Mouse (Mus musculus): ENCODE data around the gene Spats2. TPM values are rescaled to one million over a fixed set of nuclear protein-coding genes. Genes with fewer than 3 reads are reported as not detected.
A peak's percentile ranks its signal among the peaks of the same experiment; 100 is the strongest.
"Not testable (repeated sequence)": the region's sequence is repeated elsewhere in the genome, so short reads cannot be mapped to it uniquely, and the experiment has no call there.

Gene Spats2
- polyA plus RNA-seq, 1 experiment from 2014 or later = 7.7 TPM

- Histone ChIP-seq H3K4me1 (replicated peaks) (peaks cover 30% of the 10 kb centered on the region), H3K4me2 (peak within 1 kb of the TSS; percentile 83), H3K27ac (replicated peaks) (peak within 1 kb of the TSS; percentile 97), H3K27me3 (no peaks in the 10 kb centered on the region), H3K36me3 (replicated peaks) (peaks cover 16% of the 10 kb centered on the region), H3K9me3 (replicated peaks) (no peaks in the 10 kb centered on the region), H3K4me3 (replicated peaks) (peak within 1 kb of the TSS; percentile 84), H3K9ac (peak within 1 kb of the TSS; percentile 73)
- WGBS (ENCODE audit: insufficient replicate concordance) = under 1% methylated on average over 52 of the region's 52 CpGs
- peak; percentile 88 for ATAC-seq (ENCODE audit: insufficient read depth)
Observed at GRCm38 (mm10) chr15:99251626-99252380, 126.1 kb downstream of the Spats2 start, which contains the start of gene Mcrs1. TSS of gene Mcrs1 (minus strand) at chr15:99251961.

DNA sequence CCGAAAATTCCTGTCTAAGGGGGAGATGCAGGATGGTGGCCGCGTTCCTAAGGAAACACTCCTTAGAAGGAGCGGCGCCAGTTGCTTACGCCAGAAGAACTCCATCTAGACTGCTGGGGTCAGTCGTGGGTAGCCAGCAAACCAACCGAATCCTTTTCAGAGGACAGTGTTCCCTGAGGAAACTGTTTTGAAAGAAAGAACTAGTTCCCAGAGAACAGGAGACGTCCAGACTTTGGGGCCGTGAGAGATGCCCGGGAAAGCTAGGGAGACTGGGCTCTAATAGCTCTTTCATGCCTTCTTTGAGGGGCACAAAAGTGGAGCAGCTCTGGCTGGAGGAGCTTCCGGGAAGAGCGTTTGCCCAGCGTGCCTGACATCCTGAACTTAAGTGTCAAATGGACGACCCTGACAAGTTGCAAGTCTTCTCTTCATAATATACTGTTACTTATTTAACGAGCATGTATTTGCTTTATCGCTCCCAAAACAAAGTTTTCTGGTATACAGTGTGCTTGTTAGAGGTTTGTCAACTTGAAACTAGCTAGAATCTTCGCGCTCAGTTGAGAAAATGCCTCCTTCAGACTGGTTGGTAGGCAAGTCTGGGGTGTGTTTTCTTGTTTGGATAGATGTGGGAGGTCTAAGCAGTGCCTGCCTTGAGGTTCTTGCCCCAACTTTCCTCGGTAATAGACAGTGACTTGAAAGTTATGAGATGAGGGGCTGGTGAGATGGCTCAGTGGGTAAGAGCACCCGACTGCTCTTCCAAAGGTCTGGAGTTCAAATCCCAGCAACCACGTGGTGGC, 126.9 kb downstream of the Spats2 start:
- ATAC-seq (ENCODE audit: insufficient read depth) = peak; percentile 10
- peaks cover 30% of the 10 kb centered on the region for H3K4me1 ChIP-seq (replicated peaks)
- peak overlapping the region; percentile 73 for H3K9ac ChIP-seq
- 3% methylated on average over 22 of the region's 22 CpGs for WGBS (ENCODE audit: insufficient replicate concordance)
- peak overlapping the region; percentile 84 for H3K4me3 ChIP-seq (replicated peaks)
- no peaks in the 10 kb centered on the region for H3K9me3 ChIP-seq (replicated peaks)
- H3K27me3 ChIP-seq = no peaks in the 10 kb centered on the region
- peak overlapping the region; percentile 97 for H3K27ac ChIP-seq (replicated peaks)
- H3K4me2 ChIP-seq = peak overlapping the region; percentile 83
- peaks cover 8% of the 10 kb centered on the region; the same call in 1 of the 2 replicates for H3K36me3 ChIP-seq (replicated peaks)

DNA sequence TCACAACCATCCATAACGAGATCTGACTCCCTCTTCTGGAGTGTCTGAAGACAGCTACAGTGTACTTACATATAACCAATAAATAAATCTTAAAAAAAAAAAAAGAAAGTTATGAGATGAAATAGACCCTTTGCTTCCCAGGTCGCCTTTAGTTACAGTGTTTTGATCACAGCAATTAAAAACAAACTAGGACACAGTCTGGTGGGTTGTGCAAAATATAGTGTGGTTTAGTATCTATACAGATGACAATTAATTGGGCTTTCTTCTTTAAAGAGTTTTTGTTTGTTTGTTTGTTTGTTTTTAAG, 127.4 kb downstream of the Spats2 start:
- Histone ChIP-seq H3K4me3 (replicated peaks) (peak overlapping the region; percentile 84), H3K27ac (replicated peaks) (peak overlapping the region; percentile 97; the same call in 1 of the 2 replicates)
- 40% methylated on average over 2 of the region's 2 CpGs for WGBS (ENCODE audit: insufficient replicate concordance)

GRCm38 (mm10) chr15:99253772-99254171, 128.1 kb downstream of the Spats2 start:
- no peaks in the 10 kb centered on the region for H3K27me3 ChIP-seq
- ATAC-seq (ENCODE audit: insufficient read depth) = no peak
- H3K4me1 ChIP-seq (replicated peaks) = peaks cover 30% of the 10 kb centered on the region
- H3K9me3 ChIP-seq (replicated peaks) = no peaks in the 10 kb centered on the region
- H3K4me3 ChIP-seq (replicated peaks) = no peak overlapping the region
- no peak overlapping the region for H3K4me2 ChIP-seq
- no peak overlapping the region for H3K27ac ChIP-seq (replicated peaks)
- WGBS (ENCODE audit: insufficient replicate concordance) = 74% methylated on average over 6 of the region's 6 CpGs
- no peaks in the 10 kb centered on the region for H3K36me3 ChIP-seq (replicated peaks)
- H3K9ac ChIP-seq = no peak overlapping the region

More for the DNA sequence above, 127.4 kb downstream of the Spats2 start:
- H3K4me2 ChIP-seq = peak overlapping the region; percentile 83
- not testable (repeated sequence) for ATAC-seq (ENCODE audit: insufficient read depth); H3K9ac ChIP-seq; H3K36me3 ChIP-seq (replicated peaks); H3K9me3 ChIP-seq (replicated peaks); H3K27me3 ChIP-seq
- H3K4me1 ChIP-seq (replicated peaks) = peaks cover 30% of the 10 kb centered on the region

- Histone ChIP-seq H3K36me3 (replicated peaks) (no peaks in the 10 kb centered on the region), H3K4me2 (no peak overlapping the region), H3K27me3 (no peaks in the 10 kb centered on the region), H3K9ac (no peak overlapping the region), H3K9me3 (replicated peaks) (no peaks in the 10 kb centered on the region), H3K27ac (replicated peaks) (no peak overlapping the region), H3K4me1 (replicated peaks) (peaks cover 30% of the 10 kb centered on the region), H3K4me3 (replicated peaks) (no peak overlapping the region)
- 56% methylated on average over 2 of the region's 2 CpGs for WGBS (ENCODE audit: insufficient replicate concordance)
- ATAC-seq (ENCODE audit: insufficient read depth) = no peak
Observed at GRCm38 (mm10) chr15:99254477-99255005, 128.8 kb downstream of the Spats2 start.

DNA sequence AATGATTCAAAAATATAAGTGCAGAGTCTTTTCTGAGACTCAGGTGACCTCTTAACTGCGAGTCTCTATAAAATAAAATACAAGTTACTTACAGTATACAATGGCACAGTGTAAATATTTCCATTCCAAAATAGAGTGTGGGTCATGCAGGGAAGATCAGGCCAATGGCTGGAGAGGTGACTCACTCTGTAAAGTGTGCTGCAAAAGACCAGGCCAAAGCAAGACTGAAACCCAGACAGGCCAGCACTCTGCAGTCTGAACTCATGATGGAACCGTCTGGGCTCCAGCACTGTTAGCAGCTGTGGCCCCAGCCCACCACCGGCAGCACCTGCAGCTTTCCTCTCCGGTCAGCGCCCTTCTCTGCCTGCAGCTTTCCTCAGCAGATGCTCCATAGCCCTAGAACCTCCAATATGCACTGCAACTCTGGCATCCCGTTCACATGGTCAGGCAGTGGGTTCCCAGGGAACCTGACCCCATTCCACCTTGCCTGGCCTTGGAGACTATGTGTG, 129.6 kb downstream of the Spats2 start:
- Histone ChIP-seq H3K27me3 (no peaks in the 10 kb centered on the region), H3K9ac (no peak overlapping the region), H3K9me3 (replicated peaks) (no peaks in the 10 kb centered on the region), H3K4me2 (no peak overlapping the region), H3K4me3 (replicated peaks) (no peak overlapping the region), H3K4me1 (replicated peaks) (peaks cover 32% of the 10 kb centered on the region), H3K36me3 (replicated peaks) (no peaks in the 10 kb centered on the region), H3K27ac (replicated peaks) (no peak overlapping the region)
- WGBS (ENCODE audit: insufficient replicate concordance) = 74% methylated on average over 6 of the region's 6 CpGs
- no peak for ATAC-seq (ENCODE audit: insufficient read depth)

- no peak overlapping the region for H3K4me3 ChIP-seq (replicated peaks)
- H3K27ac ChIP-seq (replicated peaks) = no peak overlapping the region; the same call in 1 of the 2 replicates
- H3K27me3 ChIP-seq = no peaks in the 10 kb centered on the region
- no peaks in the 10 kb centered on the region for H3K9me3 ChIP-seq (replicated peaks)
- H3K9ac ChIP-seq = no peak overlapping the region
- no peaks in the 10 kb centered on the region for H3K36me3 ChIP-seq (replicated peaks)
- WGBS (ENCODE audit: insufficient replicate concordance) = 46% methylated on average over 8 of the region's 8 CpGs
- peak; percentile 50 for ATAC-seq (ENCODE audit: insufficient read depth)
- H3K4me1 ChIP-seq (replicated peaks) = peaks cover 17% of the 10 kb centered on the region
- peak overlapping the region; percentile 65 for H3K4me2 ChIP-seq
Observed at GRCm38 (mm10) chr15:99259167-99259729, 133.5 kb downstream of the Spats2 start.

DNA sequence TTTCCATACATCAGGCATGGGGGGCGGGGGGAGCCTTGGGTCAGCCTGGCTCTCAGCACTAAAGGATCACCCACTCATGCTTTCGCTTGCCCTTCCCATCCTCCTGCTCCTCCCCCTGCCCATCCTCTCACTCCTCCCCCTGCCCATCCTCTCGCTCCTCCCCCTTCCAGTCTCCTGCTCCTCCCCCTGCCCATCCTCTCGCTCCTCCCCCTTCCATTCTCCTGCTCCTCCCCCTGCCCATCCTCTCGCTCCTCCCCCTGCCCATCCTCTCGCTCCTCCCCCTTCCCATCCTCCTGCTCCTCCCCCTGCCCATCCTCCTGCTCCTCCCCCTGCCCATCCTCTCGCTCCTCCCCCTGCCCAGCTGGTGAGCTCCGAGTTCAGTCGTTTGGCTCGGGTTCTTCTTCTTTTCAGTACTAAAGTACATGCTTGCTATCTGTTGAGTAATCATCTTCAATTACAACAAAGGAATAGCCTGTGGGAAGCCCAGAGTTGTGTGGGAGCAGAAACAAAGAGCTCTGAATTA, 134.1 kb downstream of the Spats2 start:
- Histone ChIP-seq H3K9me3 (replicated peaks) (no peaks in the 10 kb centered on the region), H3K4me3 (replicated peaks) (peak overlapping the region; percentile 27), H3K36me3 (replicated peaks) (no peaks in the 10 kb centered on the region), H3K4me2 (peak overlapping the region; percentile 65), H3K9ac (no peak overlapping the region), H3K27ac (replicated peaks) (no peak overlapping the region; the same call in 1 of the 2 replicates), H3K27me3 (no peaks in the 10 kb centered on the region), H3K4me1 (replicated peaks) (peaks cover 11% of the 10 kb centered on the region)
- WGBS (ENCODE audit: insufficient replicate concordance) = 2% methylated on average over 8 of the region's 10 CpGs
- peak; percentile 55 for ATAC-seq (ENCODE audit: insufficient read depth)

DNA sequence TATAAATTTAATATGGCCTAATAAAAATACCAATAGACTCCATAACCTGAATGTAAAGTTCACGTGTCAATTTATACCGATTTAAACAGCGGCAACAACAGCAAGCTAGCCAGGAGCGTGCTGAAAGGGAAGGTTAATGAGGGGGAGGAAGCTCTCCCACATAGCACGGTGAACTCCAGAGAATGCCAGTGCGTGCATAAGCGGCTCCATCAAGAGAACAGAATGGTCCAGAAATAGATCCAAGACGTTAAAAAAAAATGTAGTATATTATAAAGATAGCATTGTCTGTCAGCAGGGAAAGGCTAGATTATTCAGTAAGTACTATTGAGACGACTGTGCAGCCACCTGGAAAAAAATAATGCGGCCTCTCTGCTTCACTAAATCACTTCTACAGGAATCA, 137.0 kb downstream of the Spats2 start:
- ATAC-seq (ENCODE audit: insufficient read depth) = no peak
- WGBS (ENCODE audit: insufficient replicate concordance) = 64% methylated on average over 10 of the region's 10 CpGs

More for the DNA sequence above, 137.0 kb downstream of the Spats2 start:
- H3K9me3 ChIP-seq (replicated peaks) = no peaks in the 10 kb centered on the region
- H3K4me2 ChIP-seq = no peak overlapping the region
- H3K4me3 ChIP-seq (replicated peaks) = no peak overlapping the region
- peaks cover 11% of the 10 kb centered on the region for H3K4me1 ChIP-seq (replicated peaks)
- H3K36me3 ChIP-seq (replicated peaks) = no peaks in the 10 kb centered on the region
- H3K27me3 ChIP-seq = no peaks in the 10 kb centered on the region
- H3K9ac ChIP-seq = no peak overlapping the region
- H3K27ac ChIP-seq (replicated peaks) = no peak overlapping the region

Data from liver, embryonic 15.5 days (tissue).